Mouse (Mus musculus) telencephalon, adult 2 months (tissue): ENCODE measurements around the gene Lyz2.
"Not testable (repeated sequence)": the region's sequence is repeated elsewhere in the genome, so short reads cannot be mapped to it uniquely, and the experiment has no call there.

ENCODE experiments used
- DNase-seq: peaks from one replicate; pipeline ENCODE4 v3.0.0-alpha.2; 2011; ENCODE audit warnings: low read depth, low spot score

The Lyz2 gene

DNA sequence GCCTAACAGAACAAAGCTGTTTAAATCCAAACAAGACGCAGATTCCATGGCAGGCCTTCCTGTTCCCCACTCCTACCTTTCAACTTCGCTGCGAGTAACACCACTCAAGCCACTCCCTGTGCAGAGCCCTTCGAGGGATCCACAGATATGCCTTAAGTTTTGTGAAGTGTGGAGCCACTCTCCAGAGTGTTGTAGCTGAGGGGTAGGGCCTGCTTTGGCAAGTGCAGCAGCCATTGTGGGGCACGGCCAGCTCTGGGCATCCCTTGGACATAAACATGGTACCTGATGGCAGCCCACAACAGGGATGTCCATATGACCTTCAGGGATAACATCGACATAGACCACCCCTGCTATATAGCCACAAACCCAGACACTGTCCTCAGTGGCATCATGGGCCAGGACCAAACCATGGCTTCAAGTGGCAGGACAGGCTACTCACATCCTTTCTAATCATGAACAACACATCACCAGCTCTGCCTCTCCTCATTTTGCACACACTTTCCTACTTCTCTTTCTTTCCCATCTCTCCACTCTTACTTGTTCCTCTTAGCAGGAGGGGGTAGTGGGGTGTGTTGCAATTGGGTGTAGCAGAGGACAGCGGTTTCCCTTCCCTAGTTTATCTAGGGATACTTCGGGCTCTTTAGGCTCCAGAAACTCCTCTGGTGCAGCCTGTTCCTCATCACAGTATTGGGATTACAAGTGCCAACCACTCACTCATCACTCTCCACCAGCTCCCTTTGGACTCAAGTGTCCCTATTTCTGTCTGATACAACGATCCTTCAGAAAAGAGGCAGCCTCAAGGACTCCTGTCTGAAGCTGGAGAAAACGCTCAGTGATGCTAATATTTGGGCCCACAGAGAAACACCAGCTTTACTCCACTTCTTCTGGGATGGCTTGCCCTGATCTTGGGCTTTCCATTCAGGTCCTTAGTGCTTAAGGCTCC is 2.7 kb upstream of the Lyz2 start:
- DNase-seq = no peak

DNA sequence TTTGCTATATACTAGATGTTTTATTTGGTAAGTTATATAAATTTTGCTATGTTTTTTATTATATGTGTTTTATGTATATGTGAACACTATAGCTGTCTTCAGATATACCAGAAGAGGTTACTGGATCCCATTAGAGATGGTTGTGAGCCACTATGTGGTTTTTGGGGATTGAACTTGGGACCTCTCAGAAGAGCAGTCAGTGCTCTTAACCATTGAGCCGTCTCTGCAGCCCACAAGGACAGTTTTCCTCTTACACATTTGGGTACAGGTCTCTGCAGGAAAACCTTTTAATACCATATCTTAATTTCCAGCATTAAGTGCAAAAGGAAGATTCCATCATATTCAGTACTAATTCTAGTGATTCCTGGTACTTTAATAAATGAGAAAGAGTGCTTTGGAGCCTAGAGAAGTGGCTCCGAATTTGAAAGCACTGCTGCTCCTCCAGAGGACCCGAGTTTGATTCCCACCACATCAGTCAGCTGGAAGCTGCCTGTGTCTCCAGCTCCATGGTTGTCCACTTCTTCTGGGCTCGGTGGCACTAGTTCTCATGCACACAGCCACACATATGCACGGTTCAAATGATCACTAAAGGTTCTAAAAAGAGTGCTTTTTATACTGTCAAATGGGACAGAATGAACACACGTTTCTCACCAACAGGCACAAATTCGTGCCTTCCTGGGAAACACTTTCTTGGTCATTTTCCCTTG is 1.9 kb upstream of the Lyz2 start:
- DNase-seq = no peak

DNA sequence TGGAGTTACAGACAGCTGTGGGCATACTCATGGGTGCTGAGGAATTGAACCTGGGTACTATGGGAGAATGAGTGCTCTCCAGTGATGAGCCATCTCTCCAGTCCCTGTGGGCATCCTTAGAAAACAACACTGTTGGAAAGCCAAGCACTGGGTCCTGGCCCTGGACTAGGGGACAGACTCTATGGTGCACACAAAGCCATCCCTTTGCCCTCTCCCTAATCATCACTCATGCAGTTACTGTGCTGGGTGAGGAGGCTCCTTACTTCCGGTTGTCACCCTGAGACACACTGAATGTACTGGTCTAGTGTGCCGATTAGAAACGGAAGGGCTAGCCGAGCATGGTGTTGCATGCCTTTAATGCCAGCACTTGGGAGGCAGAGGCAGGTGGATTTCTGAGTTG is 1.1 kb upstream of the Lyz2 start:
- not testable (repeated sequence) for DNase-seq

DNA sequence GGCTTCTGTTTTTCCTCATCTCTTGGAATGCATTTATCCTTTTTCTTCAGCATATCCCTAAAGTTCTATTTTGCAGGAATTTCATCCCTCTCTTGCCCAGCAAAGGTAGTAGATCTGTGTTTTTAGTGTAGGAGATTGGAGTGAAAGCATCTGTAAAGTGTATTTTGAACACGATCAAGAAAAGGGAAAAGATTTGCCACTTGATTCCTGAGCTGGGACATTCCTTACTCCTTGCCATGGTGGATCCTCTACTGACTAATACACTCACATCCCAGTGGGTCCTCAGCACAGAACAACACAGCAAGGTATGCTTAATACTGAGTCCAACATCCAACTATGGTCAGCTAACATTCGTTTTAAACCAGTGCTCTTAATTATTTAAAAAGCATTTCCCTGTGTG is 430 bp upstream of the Lyz2 start:
- no peak for DNase-seq

- no peak for DNase-seq
These were observed 670 bp downstream of the Lyz2 start for GRCm38 (mm10) chr10:117281381-117281920.

DNA sequence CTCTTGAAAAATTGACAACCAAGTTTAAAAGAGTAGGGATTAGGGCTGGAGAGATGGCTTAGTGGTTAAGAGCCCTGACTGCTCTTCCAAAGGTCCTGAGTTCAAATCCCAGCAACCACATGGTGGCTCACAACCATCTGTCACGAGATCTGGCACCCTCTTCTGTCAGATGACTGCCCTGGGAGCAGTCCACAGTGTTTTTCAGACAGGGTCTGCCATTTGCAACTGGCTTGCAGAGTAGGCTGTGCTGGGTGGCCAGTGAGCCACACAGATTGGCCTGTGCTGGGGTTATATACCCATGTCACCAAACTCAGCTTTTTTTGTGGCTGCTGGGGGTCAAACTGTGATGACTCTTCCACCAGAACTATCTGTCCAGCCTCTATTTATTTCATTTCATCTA is 2.1 kb downstream of the Lyz2 start:
- DNase-seq = no peak

DNA sequence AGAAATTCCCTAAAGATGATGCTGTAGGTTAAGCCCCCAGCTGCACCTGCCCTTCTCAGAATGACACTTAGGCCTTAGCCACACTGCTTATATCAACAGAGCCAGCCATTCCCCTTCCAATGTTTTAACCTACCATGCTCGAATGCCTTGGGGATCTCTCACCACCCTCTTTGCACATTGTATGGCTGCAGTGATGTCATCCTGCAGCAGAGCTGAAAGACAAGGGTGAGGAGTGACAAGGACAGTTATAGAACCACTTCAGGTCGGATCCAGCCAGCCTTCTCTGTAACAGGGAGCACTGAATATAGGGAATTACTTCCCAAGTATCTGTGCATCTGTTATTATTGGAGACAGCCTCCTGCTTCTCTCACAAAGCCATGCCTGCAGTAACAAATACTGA is 3.6 kb downstream of the Lyz2 start:
- not testable (repeated sequence) for DNase-seq

DNA sequence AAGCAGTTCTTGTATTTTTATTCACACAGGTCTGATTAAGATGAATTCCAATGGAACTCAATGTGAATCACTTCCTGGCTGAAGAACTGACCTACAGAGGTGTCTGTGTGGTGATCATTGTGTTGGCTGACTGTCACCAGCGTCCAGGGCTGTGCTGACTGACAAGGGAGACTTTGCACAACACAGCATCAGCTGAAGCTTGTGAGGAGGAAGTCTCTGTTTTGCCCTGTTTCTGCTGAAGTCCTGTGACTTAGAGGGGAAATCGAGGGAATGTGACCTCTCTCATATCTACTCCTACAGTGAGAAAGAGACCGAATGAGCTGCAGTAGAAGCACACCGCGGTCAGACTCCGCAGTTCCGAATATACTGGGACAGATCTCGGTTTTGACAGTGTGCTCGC is 4.3 kb downstream of the Lyz2 start:
- not testable (repeated sequence) for DNase-seq

- DNase-seq = no peak
These were observed 6.3 kb downstream of the Lyz2 start for GRCm38 (mm10) chr10:117275681-117276369.

DNA sequence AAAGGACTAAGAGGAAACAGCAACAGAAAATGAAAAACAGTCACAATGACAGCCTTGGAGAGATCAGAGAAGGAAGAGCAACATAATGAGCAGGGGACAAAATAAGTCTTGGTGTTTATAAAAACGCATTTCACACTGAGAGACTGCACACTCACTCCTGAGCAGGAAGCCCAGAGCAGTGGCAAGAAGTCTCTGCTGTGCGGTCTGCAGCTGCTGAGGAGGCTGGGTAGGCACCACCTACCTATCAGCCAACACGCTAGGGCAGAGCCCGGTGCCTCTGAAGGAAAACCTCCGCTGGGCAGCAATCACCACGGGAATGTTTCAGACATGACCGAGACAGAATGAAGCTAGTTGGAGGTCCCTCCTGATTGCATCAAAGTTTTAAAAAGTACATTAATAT is 7.5 kb downstream of the Lyz2 start:
- not testable (repeated sequence) for DNase-seq

DNA sequence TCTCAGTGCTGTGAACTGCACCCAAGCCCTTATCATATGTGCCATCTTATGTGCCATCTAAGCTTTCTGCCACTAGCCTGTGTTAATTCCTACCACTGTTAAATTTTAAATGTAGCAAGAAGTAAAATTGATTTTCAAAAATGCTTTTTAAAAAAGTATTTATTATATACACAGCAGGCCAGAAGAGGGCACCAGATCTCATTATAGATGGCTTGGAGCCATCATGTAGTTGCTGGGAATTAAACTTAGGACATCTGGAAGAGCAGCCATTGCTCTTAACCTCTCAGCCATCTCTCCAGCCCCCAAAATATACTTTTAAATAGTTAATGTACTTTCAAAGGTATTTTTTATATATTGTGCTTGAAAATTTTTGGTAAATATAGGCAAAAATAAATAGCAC is 10.1 kb downstream of the Lyz2 start:
- no peak for DNase-seq

DNA sequence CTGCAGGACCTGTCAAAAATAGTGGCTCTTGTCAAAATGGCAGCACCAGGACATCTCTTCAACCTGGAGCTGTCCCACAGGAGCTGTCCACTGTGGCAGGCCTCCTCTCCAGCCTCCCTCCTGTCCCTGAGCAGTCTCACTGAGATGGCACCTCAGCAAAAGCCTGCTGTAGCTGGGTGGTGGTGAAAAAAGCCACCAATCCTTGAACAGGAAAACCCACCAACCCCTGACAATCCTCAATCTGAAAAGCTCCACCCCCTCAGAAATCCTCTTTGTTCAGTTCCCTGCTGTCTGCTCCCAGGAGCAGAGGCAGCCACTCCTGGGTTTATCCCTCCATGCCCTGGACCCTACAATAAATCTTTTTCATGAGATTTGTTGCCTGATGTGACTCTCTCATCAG is 22.3 kb downstream of the Lyz2 start:
- DNase-seq = no peak

DNA sequence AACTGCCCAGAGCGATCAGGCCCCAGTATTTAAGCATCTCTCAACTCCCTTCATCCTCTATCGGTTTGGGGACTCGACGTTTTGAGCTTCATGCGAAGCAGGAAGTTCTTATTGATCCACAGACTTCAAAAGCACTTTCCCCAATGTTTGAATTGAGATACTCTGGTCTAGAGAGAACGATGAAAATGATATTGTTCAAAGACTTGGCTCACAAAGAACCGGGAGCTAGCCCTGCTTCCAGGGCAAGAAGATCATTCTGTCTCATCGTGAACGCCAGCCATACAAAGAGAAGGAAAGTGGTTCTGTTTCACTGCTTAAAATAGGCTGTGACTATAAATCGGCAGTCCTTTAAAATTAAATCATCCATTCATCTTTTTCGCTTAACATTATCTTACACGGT is 43.5 kb downstream of the Lyz2 start, which contains the start of gene 9530003J23Rik:
Gene 9530003J23Rik, minus strand, starts transcription at position 101 of the 400 bp plus-strand sequence.
- DNase-seq = no peak

GRCm38 (mm10) chr10:117235866-117236265 is 46.3 kb downstream of the Lyz2 start:
- DNase-seq = no peak

GRCm38 (mm10) chr10:117234825-117235224 is 47.3 kb downstream of the Lyz2 start:
- no peak for DNase-seq

- no peak for DNase-seq
These were observed 52.3 kb downstream of the Lyz2 start for GRCm38 (mm10) chr10:117229826-117230225.
